In the genomic region with DNA sequence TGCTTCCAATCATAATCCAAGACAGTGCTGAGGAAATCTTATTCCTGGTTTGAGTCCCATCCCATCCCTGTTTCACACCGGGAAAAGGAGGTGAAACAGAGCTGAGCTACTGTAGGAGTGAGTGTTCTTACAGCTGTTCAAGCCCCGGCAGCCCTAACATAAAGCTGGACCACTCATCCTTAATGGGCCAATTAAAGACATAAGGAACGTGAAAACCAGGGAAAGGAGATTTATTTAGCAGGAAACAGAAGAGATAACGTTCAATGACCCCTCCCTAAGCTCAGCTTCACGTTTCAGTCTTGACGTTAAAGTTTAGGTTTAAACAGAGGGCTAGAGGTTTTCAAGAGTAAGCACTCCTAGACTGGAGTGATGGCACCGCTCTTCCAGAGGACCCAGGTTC, we compare ENCODE assay signal across 34 mouse cellular contexts.
"Had no signal": no experiment of that assay in that cellular context is flagged by ENCODE, and none has a peak within 500 bp of the region (broad histone marks: within the 10 kb centered on the region; RNA-seq: fewer than 3 reads in every experiment).

No protein-coding gene starts in this region.

- DNase-seq: heart, postnatal 10 days; heart, postnatal 14 days; heart, postnatal 4 days; kidney, adult 11 months; kidney, adult 18-20 months; kidney, adult 2 months; kidney, adult 8-10 months; kidney, adult 9 months; kidney, postnatal 10 days; kidney, postnatal 14 days; kidney, postnatal 25 days; kidney, postnatal 36 days; kidney, postnatal 4 days; layer of hippocampus, adult 9-11 months; layer of hippocampus, postnatal 36 days had no signal

- H3K4me1 ChIP-seq: heart, embryonic 12.5 days; heart, embryonic 13.5 days; heart, embryonic 15.5 days; hindbrain, embryonic 10.5 days; hindbrain, embryonic 12.5 days; hindbrain, embryonic 13.5 days; hindbrain, embryonic 15.5 days; intestine, embryonic 15.5 days; kidney, embryonic 15.5 days had no signal

- H3K9ac ChIP-seq: heart, embryonic 12.5 days; heart, embryonic 13.5 days; heart, embryonic 15.5 days; hindbrain, embryonic 12.5 days; hindbrain, embryonic 13.5 days; hindbrain, embryonic 14.5 days; hindbrain, embryonic 15.5 days; intestine, embryonic 15.5 days; kidney, embryonic 15.5 days had no signal

- H3K27ac ChIP-seq: heart, embryonic 10.5 days; heart, embryonic 13.5 days; heart, embryonic 15.5 days; hindbrain, embryonic 10.5 days; hindbrain, embryonic 12.5 days; hindbrain, embryonic 13.5 days; hindbrain, embryonic 14.5 days; hindbrain, embryonic 15.5 days; hindbrain, postnatal 0 days; intestine, embryonic 15.5 days; kidney, embryonic 15.5 days; kidney, postnatal 0 days; layer of hippocampus, adult 2 months had no signal

- ATAC-seq: hindbrain, embryonic 16.5 days; hindbrain, postnatal 0 days; inflammation-experienced regulatory T-cells, adult 6 months; intestine, embryonic 15.5 days; intestine, embryonic 16.5 days; intestine, postnatal 0 days had no signal

- H3K4me3 ChIP-seq: heart, embryonic 10.5 days; heart, embryonic 12.5 days; heart, embryonic 13.5 days; heart, embryonic 15.5 days; hindbrain, embryonic 10.5 days; hindbrain, embryonic 12.5 days; hindbrain, embryonic 13.5 days; hindbrain, embryonic 15.5 days; intestine, embryonic 15.5 days; kidney, embryonic 15.5 days; layer of hippocampus, adult 2 months had no signal

- H3K27me3 ChIP-seq: heart, embryonic 13.5 days; heart, embryonic 15.5 days; hindbrain, embryonic 12.5 days; hindbrain, embryonic 13.5 days; hindbrain, embryonic 15.5 days; intestine, embryonic 15.5 days; kidney, embryonic 15.5 days had no signal

- H3K4me2 ChIP-seq: heart, embryonic 11.5 days; heart, embryonic 12.5 days; heart, embryonic 13.5 days; heart, embryonic 15.5 days; hindbrain, embryonic 12.5 days; hindbrain, embryonic 13.5 days; hindbrain, embryonic 14.5 days; hindbrain, embryonic 15.5 days; intestine, embryonic 15.5 days; kidney, embryonic 15.5 days had no signal

- H3K9me3 ChIP-seq: heart, embryonic 10.5 days; heart, embryonic 12.5 days; heart, embryonic 13.5 days; heart, embryonic 15.5 days; hindbrain, embryonic 10.5 days; hindbrain, embryonic 12.5 days; hindbrain, embryonic 13.5 days; hindbrain, embryonic 15.5 days; intestine, embryonic 15.5 days; kidney, embryonic 15.5 days had no signal

- H3K36me3 ChIP-seq: heart, embryonic 10.5 days; heart, embryonic 12.5 days; heart, embryonic 13.5 days; heart, embryonic 15.5 days; hindbrain, embryonic 10.5 days; hindbrain, embryonic 12.5 days; hindbrain, embryonic 13.5 days; hindbrain, embryonic 15.5 days; intestine, embryonic 15.5 days; kidney, embryonic 15.5 days had no signal
